Mouse (Mus musculus) adipocyte (in vitro differentiated cells): ENCODE results near the gene Ap3b1.

ENCODE experiments used
- DNase-seq: peaks from one replicate; pipeline ENCODE4 v3.0.0-alpha.2; 2016; ENCODE audit warnings: low spot score

Ap3b1 gene

DNA sequence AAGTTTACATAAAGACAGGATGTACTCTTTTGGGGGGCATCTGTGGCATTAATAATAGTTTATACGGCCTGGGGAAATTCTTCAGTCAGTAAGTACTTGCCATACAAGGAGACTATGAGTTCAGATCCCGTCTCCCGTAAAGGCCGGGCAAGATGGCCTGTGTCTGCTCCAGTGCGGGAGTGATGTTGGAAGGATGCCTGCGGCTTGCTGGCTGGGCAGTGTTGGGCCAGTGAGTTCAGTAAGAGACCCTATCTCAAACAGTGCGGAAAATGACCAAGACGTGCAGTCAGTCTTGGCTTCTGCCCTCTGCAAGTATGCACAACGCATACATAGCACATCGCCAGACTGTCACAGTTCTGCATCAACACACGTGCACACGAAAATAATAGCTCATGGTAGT, 95.4 kb downstream of the Ap3b1 start:
- DNase-seq, result no peak

DNA sequence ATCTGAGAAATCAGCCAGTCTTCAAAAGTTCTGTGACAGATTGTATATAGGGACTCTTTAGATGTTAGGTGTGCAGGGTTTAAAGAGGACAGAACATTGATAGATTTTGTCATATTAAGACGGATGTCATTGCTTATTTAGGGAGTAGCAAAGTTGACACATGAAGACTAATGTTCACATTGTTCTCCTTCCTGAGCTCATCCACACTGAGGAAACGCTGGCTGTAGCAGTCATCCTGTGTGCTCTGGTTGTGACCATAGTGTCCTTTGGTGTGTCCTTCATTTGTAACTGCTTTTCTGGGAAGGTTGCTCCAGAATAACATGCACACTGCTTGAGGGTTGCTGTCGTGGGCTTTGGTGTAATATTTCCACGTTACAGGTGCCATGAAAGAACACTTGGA, 100.4 kb downstream of the Ap3b1 start:
- DNase-seq, result no peak

- DNase-seq, result no peak
These were observed 105.5 kb downstream of the Ap3b1 start for GRCm38 (mm10) chr13:94464221-94464620.

DNA sequence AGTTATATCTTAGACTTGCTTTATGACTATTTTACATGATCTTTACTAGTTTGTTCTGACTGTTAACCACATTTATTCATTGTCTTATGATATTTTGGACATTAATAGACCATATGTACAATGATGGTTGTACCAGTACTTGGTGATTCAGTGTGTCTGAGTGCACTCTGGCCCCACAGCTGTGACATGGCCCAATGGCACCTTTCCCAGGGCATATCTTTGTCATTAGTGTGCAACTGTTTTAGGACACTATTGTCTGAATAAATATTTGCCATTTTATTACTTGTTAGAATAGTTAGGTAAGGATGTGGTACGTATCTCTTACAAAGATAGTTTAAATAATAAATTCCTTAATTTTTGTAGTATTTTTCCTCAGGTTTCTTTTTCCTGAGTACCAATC, 109.8 kb downstream of the Ap3b1 start:
- peak; percentile 19 for DNase-seq

- no peak for DNase-seq
These were observed 112.4 kb downstream of the Ap3b1 start for GRCm38 (mm10) chr13:94471009-94471672.

DNA sequence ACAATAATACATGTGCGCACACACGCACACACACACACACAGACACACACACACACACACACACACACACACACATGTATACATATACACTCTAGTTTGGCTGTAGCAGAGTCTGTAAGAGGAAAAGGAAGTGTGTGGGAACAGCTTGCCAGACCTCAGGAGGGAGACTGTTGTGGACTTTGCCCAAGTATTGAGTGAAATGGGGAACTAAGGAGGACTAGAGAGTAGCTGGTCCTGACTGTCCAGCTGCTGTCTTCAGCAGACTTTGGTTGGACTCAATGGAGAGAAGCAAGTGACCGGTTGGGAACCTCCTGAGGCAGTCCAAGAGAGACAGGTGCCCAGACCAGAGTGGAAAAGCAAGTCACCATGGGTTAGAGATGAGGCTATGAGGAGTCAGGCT, 117.4 kb downstream of the Ap3b1 start:
- DNase-seq, result no peak

GRCm38 (mm10) chr13:94480256-94480655, 121.5 kb downstream of the Ap3b1 start:
- DNase-seq, result no peak

- no peak for DNase-seq
These were observed 131.9 kb downstream of the Ap3b1 start for GRCm38 (mm10) chr13:94490684-94491083.

GRCm38 (mm10) chr13:94491159-94491558, 132.4 kb downstream of the Ap3b1 start:
- DNase-seq, result no peak

DNA sequence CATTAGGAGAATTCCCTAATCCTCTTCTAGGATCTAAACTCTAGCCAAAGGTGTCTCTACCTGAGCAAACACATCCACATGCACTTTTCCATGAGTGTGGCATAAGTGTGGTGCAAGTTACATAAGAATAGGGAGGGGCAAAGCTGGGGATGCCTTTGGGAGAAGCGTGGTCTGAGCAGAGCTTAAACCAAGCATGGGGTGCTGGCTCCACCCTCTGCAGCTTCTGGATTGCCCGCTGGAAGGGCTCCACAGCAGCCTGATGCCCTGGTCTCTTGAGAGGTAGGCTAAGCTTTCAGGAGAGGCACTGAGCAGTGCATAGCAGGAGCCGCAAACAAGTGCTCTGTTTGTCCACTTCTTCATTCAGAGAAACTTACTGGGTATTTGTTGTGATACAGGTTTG, 138.8 kb downstream of the Ap3b1 start:
- no peak for DNase-seq

DNA sequence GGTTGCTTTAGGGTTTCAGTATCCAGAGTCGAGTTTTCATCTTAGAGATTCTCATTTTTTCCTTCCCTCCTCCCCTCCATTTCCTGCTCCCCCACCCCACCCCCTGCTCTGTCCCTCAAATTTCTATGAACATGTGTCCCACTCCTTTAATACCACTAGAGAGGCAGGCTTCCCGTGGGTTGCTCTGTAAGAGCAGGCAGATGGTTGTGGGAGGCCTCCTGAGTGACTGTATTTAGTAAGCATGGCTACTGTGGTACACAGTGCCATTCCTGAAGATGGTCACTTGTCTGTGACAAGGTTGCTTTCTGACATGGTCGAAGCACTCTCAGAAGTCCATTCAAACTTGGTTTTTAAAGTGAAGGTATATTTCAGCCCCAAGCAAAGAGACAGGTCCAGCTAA, 147.7 kb downstream of the Ap3b1 start:
- DNase-seq, result no peak

GRCm38 (mm10) chr13:94508344-94508743, 149.6 kb downstream of the Ap3b1 start:
- no peak for DNase-seq

DNA sequence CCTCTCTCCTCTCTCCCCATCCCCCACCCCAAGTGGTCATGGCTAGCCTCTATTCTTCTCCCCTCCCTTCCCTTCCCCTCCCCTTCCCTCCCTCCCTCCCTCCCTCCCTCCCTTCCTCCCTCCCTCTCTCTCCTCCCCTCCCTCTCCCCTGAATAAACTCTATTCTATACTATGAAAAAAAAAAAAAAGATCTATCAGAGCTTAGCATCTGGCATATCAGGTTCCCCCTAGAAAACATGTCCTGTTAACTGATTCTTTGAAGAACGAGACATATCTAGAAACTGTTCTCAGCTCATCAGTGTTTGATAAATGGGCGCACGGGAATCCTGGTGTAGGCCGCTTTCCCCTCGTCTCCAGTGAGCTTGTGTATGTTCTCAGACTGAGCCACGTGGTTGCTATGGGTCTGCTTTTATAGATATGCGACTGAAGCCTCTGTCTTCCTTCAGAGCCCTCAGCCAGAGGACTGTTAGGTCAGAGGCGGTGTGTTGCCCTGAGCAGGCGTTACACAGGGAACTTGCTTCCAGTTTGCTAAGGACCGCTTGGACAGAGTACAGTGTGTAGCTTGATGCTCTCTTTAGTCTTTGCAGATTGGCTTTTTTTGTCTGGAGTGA, 154.5 kb downstream of the Ap3b1 start:
- no peak for DNase-seq

GRCm38 (mm10) chr13:94513898-94514297, 155.1 kb downstream of the Ap3b1 start:
- DNase-seq, result no peak

DNA sequence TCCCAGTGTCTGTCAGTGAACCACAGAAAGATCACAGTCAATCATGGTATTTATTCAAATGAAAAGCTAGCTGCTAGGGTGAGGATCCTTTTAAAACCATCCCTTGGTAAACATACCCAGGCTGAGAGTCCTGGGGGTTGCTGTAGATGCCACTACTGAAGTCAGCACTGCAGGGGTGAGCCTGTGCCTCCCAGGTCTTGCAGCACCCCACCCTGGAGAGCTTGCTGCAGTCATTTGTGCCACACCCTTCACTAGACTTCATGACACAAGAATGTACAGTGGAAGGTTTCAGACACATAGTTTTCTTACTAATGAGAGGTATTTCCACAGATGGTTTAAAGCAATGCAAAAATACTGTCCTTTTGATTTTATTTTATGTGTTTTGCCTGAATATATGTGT, 156.2 kb downstream of the Ap3b1 start:
- DNase-seq, result no peak

DNA sequence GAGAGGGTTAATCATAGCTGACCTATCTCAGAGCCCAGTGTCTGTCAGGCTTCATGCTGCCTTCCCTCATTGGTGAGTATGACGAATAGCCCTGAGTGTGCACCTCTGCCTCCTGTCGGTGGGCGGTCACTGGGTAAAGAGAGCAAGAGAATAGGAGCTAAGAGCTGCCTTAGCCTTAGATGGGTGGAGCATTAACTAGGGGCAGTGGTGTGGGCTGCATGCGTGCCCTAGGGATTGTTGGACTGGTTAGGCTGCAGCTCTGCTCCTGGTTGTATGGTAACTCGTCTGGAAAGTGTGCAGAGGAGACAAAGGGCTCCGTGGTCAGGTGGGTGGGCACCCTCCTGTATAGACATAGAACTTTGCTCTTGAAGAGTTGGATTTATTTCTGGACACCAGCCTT, 157.8 kb downstream of the Ap3b1 start:
- DNase-seq, result no peak

DNA sequence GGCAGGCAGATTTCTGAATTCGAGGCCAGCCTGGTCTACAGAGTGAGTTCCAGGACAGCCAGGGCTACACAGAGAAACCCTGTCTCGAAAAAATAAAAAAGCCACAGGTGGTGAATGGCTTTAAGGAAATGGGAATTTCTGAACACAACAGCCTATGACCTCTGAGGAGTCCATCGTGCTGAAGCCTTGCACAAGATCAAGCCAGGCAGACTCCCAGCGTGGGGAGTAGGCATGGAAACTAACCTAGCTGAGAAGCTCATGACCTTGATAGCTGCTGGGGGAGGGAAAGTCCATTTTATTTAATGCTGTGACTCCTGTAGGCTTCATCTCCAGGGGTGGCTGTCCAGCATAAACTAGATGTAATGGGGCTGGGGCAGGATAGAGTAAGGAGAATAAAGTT, 159.4 kb downstream of the Ap3b1 start:
- no peak for DNase-seq

DNA sequence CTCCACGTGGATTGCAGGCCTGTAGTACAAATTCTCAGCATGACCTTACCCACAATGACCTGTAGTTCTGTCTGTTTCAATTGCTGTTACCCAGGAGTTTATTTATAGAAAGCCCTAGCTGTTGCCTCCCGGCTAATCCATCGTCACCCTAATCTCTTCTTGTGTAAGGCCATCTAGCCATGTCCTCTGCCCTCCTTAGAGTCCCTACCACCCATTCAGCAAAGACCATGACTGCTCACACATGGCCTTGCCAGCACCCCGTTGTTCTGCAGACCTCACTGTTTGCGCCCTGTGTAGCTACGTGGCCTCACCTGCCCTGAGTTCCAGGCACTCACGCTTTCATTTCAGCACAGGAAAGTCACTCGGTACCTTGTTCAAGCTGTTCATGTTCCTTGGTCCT, 160.5 kb downstream of the Ap3b1 start:
- peak; percentile 2 for DNase-seq

DNA sequence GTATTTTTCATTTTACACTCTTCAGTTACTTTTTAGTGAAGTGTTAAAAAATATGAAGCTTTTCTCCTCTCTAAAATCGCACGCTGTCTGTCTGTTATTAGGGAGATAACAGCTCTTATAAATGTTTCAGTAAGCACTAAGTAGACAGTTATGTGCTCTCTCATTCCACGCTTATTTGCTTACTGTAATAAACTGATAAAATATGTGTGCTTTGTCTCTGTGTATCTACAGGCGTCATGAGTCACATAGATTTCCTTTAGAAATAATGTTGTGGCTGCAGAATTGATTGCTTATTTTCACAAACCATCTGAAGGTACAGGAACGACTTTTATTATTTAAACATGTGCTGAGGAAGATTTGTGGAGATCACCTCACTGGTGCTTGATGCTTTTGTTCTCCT, 164.5 kb downstream of the Ap3b1 start:
- no peak for DNase-seq

- DNase-seq, result no peak
These were observed 166.0 kb downstream of the Ap3b1 start for GRCm38 (mm10) chr13:94524669-94525238.

GRCm38 (mm10) chr13:94529138-94529537, 170.4 kb downstream of the Ap3b1 start:
- no peak for DNase-seq

GRCm38 (mm10) chr13:94533516-94533915, 174.8 kb downstream of the Ap3b1 start:
- no peak for DNase-seq

- no peak for DNase-seq
These were observed 178.6 kb downstream of the Ap3b1 start for GRCm38 (mm10) chr13:94537336-94537735.
